Mouse (Mus musculus) testis, adult 2 months (tissue): ENCODE data around the gene Lpar2.

Experiments used
- CTCF ChIP-seq: fragments of 200-500 bp; IDR thresholded peaks from 2 replicates; pipeline ENCODE4 v1.5.1; 2012; ENCODE audit warnings: low read depth, mild to moderate bottlenecking, inconsistent platforms, low read length, moderate library complexity; ENCODE audit not compliant: control insufficient read depth, insufficient read depth, insufficient replicate concordance
- POLR2A ChIP-seq: fragments of 200-500 bp; IDR thresholded peaks from 2 replicates; pipeline ENCODE4 v1.6.1; 2012; ENCODE audit warnings: low read depth, mild to moderate bottlenecking, inconsistent platforms, low read length, moderate library complexity; ENCODE audit not compliant: control insufficient read depth

- no peak for TF ChIP-seq CTCF
- TF ChIP-seq POLR2A: no peak
These were observed 4.1 kb downstream of the Lpar2 start for GRCm38 (mm10) chr8:69826371-69826770.
